Mouse (Mus musculus): ENCODE measurements around the gene Jmjd8.

The Jmjd8 gene

DNA sequence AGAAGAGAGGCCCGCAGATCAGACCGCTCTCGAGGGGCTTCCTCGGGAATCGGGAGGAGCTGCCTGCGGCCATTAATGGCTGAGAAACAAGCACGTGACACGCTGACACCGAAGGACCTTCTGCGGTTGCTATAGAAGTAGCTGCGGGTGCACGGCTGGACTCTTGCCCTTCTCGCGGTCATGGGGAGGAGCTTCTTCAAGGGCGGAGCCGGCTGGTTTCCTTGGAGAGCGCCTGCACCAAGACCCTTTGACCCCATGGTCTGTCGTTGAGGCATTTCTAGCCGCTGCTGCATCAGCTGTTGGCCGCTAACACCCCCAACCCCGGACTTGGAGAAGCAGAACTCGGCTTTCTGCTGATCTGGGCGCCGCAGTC lies 4.6 kb downstream of the Jmjd8 start, which contains the start of gene Stub1:
Gene Stub1, minus strand, starts transcription at position 114 of the 373 bp plus-strand sequence.
- DNase-seq, result peak; percentile 94 to 95

DNA sequence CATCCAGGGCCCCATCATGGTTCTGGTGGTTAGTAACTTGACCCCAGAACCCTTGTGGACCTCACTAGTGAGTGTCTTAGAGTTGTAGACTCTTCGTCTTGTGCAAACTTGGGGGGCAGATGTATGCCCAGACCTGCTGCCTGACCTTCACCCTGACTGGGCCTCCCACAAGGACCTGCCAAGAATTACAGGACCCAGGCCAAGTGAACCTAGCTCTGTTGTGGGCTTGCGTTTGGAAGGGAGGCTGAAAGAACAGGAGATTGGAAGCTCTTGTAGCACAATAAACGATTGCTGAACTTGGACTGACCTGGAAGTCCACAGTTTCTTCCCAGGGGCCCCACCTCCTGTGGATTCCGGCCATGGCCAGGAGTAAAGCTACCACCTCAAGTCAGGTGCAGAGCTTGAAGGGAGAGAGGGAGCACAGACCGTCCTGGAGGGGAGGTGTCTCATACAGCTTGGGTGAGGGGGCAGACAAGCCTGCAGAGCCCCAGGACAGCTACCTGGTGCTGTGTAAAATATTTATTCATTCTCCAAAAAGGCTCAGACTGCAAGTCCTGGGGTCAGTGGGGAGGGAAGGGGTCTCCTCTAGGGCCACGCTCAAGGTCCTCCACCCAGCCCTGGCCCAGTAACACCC lies 5.4 kb downstream of the Jmjd8 start:
- DNase-seq, result peak in 1 of 2 experiments; percentile 53

DNA sequence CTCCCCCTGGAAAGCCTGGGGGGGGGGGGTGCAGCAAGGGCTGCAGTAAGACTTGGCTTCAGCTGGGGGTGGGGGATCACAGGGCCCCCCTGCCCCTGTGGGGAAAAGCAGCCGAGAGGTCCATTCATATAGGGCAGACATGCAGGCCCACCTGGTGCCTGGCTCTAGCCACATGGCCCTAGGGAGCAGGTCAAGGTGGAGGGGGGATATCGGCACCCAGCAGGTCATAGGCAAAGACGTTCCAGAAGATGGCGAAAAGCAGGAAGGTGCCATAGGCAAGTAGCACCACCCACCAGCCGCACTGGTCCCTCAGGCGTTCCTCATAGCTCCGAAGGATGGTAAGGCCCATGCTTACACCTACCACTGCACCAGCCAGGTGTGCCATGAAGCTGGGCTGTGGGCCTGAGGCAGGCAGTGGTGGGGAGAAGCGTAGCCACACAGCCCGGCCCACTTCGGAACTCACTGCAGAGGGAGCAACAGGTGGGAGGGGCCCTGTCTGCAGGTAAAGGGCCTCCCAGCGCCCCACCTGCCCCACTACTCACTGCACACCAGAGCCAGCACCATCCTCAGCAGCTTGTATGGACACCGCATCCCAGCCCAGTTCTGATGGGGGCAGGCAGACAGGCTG lies 6.0 kb downstream of the Jmjd8 start:
- no peak for DNase-seq

DNA sequence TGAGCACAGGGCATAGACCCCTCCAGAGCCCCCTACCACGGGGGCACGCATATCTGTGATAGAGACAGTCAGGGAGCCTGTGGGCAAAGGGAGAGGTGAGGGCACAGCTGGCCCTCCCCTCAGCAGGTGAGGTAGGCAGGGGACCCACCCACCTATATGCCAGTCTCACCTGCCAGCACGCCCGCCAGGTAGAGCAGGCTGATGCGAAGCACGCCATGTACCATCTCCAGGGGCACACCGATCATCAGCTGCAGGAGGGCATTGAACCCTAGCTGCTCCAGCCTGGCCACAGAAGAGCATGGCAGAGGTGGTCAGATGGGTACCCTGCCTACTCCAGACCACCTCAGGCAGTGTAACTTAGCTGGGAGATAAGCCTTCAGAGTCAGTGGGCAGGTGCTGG lies 6.6 kb downstream of the Jmjd8 start:
- DNase-seq, result no peak

DNA sequence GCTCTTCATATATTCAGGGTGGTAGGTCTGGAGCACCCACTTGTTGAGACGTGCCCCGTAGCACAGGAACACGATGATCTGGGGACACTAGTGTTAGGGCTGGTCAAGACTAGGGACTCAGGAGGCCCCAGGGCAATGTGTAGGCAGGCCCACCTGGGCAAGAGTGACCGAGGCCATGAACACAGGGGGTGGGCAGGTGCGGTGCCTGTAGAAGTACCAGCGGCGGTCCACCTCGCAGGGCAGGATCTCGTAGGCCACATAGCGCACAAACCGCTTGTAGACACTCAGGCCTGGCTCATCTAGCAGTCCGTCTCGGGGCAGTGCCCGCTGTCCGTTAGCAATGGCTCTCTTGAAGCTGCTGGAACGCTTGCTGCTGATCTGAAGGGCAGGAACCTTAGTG lies 7.1 kb downstream of the Jmjd8 start:
- no peak for DNase-seq

DNA sequence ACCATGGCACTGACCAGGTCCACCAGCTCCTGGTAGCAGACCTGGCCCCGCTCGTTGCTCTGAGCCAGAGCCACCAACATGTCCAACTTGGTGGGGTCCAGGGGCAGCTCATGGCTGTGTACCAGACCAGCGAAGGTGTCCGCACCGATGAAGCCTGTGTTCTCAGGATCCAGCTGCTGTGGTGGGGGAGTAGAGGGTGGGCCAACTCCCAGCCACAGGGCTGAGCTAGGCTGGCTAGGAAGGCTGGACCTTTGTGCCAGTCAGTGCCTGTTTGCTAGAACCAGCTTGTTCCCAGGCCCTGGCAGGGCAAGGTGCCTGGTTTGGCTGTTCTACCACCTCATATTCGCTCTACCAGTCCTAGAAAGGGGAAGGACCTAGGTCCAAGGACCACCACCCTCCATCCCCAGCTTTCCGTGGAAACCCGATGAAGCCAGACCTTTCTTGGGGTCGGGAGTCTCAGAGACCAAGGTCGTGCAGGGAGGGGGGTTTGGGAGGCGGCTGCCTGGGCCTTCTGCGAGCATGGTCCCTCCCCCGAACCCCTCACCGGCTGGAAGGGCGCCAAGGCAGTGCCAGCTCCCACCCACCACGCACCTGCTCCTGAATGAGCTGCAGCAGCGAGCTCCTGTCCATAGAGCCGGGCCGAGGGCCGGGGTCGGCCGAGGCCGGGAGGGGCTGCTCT lies 7.9 kb downstream of the Jmjd8 start:
- DNase-seq, result no peak

DNA sequence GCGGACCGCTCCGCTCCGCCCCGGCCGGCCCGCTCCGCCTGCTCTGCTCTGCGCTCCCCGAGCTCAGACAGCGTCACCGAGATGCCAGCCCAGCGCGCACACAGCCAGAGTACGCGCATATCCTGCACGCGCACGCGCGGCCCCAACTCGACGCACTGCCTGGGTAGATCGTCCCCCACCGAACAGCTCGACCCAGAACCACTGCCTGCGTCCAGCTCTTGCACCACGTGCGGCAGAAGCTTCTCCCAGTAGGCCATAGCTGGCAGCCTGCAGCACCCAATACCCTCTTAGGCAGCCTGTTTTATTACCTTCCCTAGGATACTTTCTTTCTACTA lies 8.4 kb downstream of the Jmjd8 start, which contains the start of gene Rhbdl1:
Gene Rhbdl1, minus strand, starts transcription at position 220 of the 335 bp plus-strand sequence.
- DNase-seq, result peak; percentile 57 to 64

DNA sequence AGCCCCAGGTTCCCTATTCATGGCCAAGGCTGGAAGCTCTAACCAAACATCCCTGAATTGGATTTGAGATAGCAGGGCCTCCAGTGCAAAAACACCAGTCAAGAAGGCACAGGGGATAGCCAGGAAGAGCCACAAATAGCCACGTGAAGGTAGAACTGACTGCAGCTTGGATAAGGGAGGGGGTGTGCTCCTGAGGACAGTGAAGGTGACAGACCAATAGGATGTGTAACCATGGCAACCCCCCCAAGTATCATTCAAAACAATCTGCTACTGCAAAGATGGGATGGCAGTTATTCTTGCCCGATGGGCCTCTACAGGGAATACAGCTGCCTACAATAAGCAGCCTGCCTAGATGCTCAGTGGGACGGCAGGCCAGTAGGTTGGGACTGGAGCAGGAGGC lies 8.9 kb downstream of the Jmjd8 start:
- no peak for DNase-seq

DNA sequence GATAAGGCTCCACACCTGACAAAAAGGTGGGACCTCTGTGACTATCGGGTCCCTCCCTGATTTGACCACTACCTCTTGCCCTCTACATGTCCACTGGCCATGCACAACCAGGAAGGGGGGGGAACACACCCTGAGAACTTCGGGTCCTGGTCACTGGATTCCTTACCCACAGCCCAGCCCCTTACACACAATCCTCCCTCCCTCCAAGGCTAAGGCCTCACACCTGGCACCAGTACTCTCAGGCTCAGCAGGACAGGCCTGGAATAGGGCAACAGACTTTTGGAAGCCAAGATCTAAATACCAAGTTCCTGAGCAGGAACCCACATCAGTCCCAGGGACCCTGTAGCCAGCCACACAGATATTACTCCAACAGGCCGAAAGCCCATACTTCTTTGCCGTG lies 10.2 kb downstream of the Jmjd8 start:
- DNase-seq, result no peak

DNA sequence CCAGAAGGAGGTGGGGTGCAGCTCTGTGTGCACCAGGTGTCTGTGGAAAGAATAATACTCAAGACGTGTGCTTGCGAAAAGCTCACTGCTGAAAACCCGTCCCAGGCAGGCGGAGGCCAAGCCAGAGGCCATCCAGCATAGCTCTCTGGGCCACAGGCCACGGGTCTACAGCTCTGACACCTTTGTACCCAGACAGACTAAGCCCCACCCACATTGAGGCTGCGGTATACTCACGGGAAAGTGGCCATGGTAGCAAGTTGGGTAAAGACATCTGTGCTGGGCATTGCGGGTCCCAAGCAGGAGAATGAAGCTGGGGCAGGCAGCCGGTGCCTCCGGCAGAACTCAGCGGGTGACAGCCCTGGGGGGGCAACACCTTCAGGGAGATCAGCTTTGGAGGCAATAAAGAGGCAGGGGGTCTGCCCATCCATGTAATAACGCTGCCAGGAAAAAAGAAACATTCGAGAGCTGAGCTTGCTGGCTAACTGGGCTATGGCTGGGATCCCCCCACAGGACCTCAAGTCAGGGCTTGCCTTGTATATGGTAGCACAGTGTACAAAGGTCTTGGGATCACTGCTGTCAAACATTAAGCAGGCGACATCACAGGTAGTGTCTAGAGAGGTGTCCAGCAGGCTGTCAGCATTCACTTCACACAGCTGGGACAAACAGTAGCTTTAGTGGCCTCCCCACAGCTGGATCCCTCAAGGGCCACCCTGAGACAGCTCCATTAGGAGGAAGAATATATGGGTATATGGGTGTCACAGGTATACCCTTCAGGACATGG lies 11.0 kb downstream of the Jmjd8 start:
- no peak for DNase-seq

DNA sequence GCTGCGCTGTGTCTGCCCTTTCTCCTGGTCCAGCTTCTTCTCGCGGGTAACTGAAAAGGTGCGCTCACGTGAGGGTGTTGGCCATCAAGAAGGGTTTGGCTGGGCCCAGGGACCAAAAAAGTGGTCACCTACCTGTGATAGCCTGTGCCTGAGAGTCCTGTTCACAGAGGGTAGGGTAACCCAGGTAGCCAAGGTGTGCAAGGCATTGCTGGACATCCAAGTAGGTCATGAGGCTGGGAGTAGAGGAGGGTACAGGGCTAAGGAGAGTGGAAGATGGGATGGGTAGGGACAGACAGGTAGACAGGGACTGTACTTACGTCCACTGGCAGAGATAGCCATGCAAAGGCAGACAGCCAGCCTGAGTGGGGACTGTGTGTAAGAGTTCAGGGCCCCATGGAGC lies 11.9 kb downstream of the Jmjd8 start:
- no peak for DNase-seq

DNA sequence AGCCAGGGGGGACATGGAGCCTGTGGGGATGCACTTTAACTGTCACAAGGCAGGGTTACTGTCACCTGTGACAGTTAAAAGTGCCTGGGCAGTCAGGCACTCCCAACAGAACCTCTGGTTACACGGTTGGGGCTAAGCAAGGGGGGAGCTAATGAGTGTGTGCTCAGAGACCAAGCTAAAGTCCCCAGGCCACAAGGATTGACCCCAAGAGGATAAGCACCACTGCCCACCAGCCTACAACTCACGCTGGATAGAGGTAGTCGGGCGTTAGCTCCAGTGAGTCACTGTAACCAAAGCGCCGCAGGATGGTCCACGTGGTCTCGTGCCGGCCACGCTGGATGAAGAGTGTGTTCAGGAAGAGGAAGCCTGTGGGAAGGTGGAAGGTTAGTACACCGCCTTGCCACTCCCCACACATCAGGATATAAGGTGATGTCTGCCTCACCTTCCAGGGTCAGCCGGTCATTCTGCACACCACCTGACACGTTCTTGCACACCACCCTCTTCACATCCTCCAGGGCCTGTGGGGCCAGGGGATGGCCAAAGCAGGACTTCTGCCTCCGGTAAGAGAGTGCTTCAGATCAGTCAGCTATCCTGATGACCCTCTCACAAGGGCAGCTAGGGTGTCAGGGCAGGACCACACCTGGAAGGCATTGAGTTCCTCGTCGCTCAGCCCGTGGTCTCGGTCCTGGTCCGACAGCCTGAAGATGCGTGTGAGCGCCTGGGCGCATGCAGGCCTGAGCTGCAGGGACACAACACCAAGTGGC lies 12.6 kb downstream of the Jmjd8 start, which contains the start of gene Gm20683:
Gene Gm20683, minus strand, starts transcription at position 647 of the 764 bp plus-strand sequence.
- DNase-seq, result no peak

DNA sequence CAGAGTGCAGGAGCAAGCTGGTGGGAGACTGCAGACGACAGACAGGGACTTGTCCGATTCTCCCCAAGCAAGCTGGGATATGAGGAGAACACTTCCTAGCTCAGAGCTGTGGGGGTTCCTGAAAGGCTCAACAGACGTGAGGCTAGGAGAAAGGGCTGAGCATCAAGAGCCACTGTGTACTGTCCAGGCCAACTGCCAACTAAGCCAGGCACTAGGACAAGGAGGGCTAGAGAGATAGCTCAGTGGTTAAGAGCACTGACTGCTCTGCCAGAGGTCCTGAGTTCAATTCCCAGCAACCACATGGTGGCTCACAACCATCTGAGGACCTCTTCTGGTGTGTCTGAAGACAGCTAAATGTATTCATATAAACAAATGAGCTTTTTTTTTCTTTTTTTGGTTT lies 13.8 kb downstream of the Jmjd8 start:
- DNase-seq, result no peak

DNA sequence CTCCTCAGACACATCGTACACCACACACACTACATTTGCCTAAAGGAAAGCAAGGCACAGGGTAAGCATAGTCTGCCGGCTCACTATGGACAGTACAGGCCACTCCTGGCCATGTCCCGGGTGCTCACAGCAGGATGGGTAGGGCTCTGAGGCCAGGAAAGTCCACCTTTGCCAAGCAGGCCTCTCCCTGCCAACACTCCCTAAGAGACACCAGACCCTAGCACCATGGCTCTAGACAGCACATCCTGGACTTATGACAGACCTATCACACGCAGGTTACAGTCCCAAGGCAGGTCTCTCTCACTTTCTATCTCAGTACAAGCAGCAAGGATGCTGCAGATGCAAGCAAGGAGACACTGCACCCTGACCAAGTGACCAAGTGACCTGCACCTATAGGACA lies 14.5 kb downstream of the Jmjd8 start:
- no peak for DNase-seq

DNA sequence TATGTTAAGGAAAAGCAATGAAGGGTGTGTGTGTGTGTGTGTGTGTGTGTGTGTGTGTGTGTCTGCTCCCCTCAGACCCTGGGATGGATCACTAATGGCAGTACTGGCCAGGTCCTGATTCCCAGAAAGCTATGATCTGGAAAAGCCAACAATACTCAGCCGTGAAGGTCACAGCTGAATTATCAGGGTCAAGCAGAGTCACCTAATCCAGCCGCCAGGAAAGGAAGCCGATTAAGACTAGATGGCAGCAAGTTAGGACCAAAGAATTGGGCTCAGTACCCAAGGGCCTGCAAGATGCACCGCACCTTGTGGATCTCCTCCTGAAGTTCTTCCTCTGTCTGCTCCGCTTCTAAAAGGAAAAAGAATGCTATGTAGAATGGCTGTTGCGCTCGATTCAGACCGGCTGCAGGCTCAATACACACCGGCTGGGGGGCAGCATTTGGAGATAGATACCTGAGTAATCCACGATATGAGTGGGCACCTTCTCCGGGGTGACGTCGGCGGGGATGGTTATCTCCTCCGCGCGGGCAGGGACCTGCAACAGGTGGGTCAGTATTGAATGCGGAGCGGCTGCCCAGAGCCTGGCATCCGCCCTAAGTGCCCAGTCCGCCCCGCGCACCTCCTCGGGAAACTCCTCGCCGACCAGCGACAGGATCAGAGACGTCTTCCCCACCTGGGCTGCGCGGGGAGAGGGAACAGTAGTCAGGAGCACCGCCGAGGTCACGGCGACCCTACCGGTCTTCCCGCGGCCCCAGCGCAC lies 15.1 kb downstream of the Jmjd8 start:
- no peak for DNase-seq

DNA sequence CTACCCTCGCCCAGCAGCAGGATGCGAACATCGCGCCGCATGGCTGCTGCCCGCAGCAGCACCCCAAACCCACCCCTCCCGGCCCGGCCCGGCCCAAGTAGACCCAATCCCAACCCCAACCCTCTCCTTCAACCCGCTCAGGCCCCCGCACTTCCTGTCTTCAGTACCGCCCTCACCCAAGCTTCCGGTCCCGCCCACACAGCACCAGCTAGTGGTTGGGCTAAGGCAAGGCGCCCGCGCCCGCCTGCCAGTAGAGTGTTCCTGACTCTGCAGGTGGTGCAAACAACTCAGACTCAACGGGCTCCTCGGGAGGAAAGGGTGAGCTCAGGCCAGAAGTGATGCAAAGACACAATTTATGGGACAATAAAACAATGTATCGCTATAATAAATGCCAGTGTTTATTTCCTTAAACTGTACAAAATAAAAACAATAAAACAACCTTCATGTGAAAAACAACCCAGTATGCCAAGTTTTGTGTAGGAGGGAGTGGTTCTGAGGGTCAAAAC lies 15.8 kb downstream of the Jmjd8 start, which contains the start of gene Rhot2:
Gene Rhot2, minus strand, starts transcription at position 456 of the 506 bp plus-strand sequence.
- DNase-seq, result peak; percentile 97 to 98

DNA sequence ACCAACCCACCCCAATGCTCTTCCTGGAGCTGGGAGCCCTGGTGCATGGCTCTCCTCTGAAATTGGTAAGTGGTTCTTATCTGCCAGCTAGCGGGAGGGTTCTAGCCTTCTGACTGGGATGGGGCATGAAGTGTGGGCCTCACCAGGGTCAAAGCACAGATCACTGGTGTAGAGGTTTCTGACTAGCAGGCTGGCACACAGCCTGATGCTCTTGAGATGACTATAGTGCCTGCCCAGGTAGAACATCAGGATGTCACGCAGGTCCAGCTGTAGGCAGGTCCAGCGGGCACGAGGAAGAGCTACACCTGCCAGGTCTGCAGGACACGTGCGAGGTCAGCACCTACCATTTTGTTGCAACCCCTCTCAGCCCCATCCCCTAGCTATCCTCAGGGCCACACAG lies 31.6 kb downstream of the Jmjd8 start:
- no peak for DNase-seq

DNA sequence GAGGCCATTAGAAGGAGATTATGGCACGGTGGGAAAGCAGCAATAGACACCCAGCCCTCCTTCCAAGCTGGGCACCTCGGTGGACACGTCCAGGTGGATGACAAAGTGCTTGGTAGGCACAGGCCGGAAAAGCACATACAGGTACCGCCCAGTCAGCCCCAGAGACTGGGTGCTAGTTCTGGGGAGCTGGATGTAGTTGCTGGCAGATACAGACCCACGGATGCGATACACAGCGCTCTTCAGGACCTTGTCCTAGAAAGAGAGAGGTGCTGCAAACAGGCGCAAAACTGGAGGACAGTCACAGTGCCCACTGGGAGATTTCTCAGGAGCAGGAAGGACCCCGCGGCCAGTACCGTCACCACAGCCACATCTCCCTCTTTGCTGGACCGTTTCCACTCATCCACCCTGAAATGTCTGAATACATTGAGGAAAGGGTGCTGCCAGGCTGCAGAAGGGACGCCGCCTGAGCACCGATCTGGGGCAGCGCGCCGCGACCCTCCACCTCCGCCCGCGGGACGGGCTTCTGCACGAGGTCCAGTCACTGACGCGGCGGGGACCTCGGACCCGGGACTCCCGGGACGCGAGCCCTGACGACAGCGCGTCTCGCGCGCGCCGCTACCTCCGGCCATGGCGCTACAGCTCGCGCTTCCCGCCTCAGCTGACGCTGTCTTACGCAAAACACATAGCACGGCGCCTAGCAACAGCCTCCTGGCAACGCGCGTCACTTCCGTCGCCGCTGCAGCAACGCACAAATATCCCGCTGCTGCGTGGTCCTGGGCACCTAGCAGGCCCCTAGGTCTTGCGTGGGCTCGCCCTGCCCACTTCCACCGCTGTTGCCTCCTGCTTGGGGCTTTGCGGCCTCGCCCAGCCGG lies 32.4 kb downstream of the Jmjd8 start, which contains the start of gene Wdr90:
Gene Wdr90, minus strand, starts transcription at position 670 of the 872 bp plus-strand sequence.
- peak; percentile 93 to 95 for DNase-seq

DNA sequence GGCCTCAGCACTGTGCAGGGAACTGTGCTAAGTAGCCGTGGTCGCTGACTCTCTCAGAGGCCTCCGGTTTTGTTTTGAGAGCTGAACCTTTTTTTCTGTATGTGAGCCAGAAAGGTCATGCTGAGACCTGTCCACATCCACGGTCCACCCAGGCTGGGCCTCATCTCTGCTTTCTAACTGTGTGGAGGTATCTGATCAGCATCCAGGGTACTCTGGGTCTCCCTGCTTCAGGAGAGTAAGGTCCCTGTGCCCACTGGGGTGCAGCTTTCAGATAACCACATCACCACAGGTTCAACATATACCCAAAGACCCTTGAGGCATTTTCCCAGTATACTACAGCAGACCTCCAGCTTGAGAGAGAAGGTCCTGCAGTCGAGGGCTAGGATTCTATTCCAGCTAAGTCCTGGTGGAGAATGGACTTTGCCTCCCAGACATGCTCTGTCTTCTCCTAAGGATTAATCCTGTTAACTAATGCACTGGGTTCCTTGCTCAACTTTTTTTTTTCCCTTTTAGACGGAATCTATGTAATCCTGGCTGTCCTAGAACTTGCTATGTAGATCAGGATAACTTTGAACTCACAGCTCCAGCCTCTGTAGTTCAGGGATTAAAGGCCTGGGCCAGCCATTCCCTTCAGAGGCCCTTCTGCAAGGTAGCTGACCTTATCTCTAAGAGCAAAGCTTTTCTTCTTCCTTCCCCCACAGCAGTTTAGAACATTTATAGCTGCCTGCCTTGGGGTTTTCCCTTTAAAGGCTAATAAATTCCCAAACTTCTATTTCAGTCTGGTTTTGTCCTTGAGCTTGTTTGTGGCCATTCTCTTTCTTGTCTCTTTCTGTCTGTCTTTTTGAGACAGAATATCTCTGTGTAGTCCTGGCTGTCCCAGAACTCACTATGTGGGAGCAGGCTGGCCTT lies 33.3 kb downstream of the Jmjd8 start:
- DNase-seq, result no peak
